Mouse (Mus musculus): ENCODE results near the gene Slc2a3.

DNA sequence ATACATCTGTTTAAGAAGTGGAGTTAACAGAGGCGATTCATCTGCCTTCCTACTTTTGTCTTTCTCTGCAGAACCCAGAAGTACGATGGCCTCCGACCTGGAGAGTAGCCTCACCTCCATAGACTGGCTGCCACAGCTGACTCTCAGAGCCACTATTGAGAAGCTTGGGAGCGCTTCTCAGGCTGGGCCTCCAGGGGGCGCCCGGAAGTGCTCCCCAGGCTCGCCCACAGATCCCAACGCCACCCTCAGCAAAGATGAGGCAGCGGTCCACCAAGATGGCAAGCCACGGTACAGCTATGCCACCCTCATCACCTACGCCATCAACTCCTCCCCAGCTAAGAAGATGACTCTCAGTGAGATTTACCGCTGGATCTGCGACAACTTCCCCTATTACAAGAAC, 26.6 kb upstream of the Slc2a3 start:
- no peak for TF ChIP-seq POLR2A (IDR thresholded peaks at IDR 0.05; ENCODE audit: borderline replicate concordance, control insufficient read depth, low read depth, low read length)
- TF ChIP-seq CTCF (IDR thresholded peaks at IDR 0.05; ENCODE audit: control insufficient read depth, insufficient read depth, low read length) = peak; percentile 54
